Mouse (Mus musculus) limb, embryonic 10.5 days (tissue): ENCODE measurements around the gene Oxct2b. TPM values are rescaled to one million over a fixed set of nuclear protein-coding genes. Genes with fewer than 3 reads are reported as not detected.

Experiments
- polyA plus RNA-seq: library from polyadenylated mRNA; unstranded; fragments of >200 nt; fragmentation: Nextera tagmentation; extraction: Ambion mirVana; gene quantifications from 2 replicates; pipeline ENCODE4 v1.2.1, GENCODE M21; 2016

Gene Oxct2b
- polyA plus RNA-seq, 1 experiment from 2014 or later, result not detected

Other genes with a start within 250 kb of the Oxct2b start
- gene Cap1, start 230.2 kb upstream of the Oxct2b start, polyA plus RNA-seq, result 45.3 and 46.5 TPM in 2 replicates
- 10.1 and 10.7 TPM in 2 replicates for gene Mfsd2a, start 155.1 kb upstream of the Oxct2b start, polyA plus RNA-seq
- gene Mycl, start 120.6 kb upstream of the Oxct2b start, polyA plus RNA-seq, result 25.5 and 28.6 TPM in 2 replicates
- 17.7 and 17.8 TPM in 2 replicates for gene Trit1, start 99.7 kb upstream of the Oxct2b start, polyA plus RNA-seq
- gene Bmp8b, start 11.1 kb upstream of the Oxct2b start, polyA plus RNA-seq, result 0.16 and 0.29 TPM in 2 replicates
- 133 and 144 TPM in 2 replicates for gene Ppie, start 23.7 kb downstream of the Oxct2b start, polyA plus RNA-seq
- gene Hpcal4, start 67.0 kb downstream of the Oxct2b start, polyA plus RNA-seq, result 0.28 and 0.48 TPM in 2 replicates
- gene Nt5c1a, start 85.2 kb downstream of the Oxct2b start, polyA plus RNA-seq, result not detected in 2 replicates
- gene Heyl, start 117.3 kb downstream of the Oxct2b start, polyA plus RNA-seq, result 1.8 and 2.2 TPM in 2 replicates
- 54.1 and 64.4 TPM in 2 replicates for gene Pabpc4, start 146.1 kb downstream of the Oxct2b start, polyA plus RNA-seq
- not detected in 2 replicates for gene Oxct2a, start 207.4 kb downstream of the Oxct2b start, polyA plus RNA-seq
- 0.19 and 0.24 TPM in 2 replicates for gene Bmp8a, start 227.0 kb downstream of the Oxct2b start, polyA plus RNA-seq